Mouse (Mus musculus): ENCODE results near the gene Mrpl19. TPM values are rescaled to one million over a fixed set of nuclear protein-coding genes. Genes with fewer than 3 reads are reported as not detected.

The Mrpl19 gene
- polyA plus RNA-seq, 1 experiment = 14.2 TPM

GRCm38 (mm10) chr6:81957992-81958391 is 7.8 kb downstream of the Mrpl19 start:
- H3K27me3 ChIP-seq (ENCODE audit: control insufficient read depth, insufficient read depth, insufficient read length) = no peaks in the 10 kb centered on the region
- H3K4me2 ChIP-seq (ENCODE audit: low read depth) = no peak overlapping the region
- H3K79me2 ChIP-seq (ENCODE audit: control insufficient read depth, insufficient read depth) = no peaks in the 10 kb centered on the region
- H3K36me3 ChIP-seq (ENCODE audit: control insufficient read depth, insufficient read depth) = peaks cover 31% of the 10 kb centered on the region
- no peak for TF ChIP-seq CEBPB (IDR thresholded peaks at IDR 0.05; ENCODE audit: insufficient read depth, poor library complexity, severe bottlenecking)
- no peak for TF ChIP-seq MYOD1 (IDR thresholded peaks at IDR 0.05; ENCODE audit: control insufficient read depth in 1 of 3, insufficient read length in 2 of 3, low read depth in 2 of 3)
- no peak for TF ChIP-seq POLR2AphosphoS2 (IDR thresholded peaks at IDR 0.05; ENCODE audit: insufficient read length, low read depth)
- TF ChIP-seq REST (IDR thresholded peaks at IDR 0.05; ENCODE audit: insufficient read depth, insufficient read length) = no peak
- no peak for TF ChIP-seq E2F4 (IDR thresholded peaks at IDR 0.05; ENCODE audit: insufficient read depth)
- no peak for TF ChIP-seq MAX (IDR thresholded peaks at IDR 0.05; ENCODE audit: low read depth)
- no peak for TF ChIP-seq POLR2A (IDR thresholded peaks at IDR 0.05; ENCODE audit: insufficient read length, low read depth)
- TF ChIP-seq USF1 (IDR thresholded peaks at IDR 0.05; ENCODE audit: low read depth) = no peak
- TF ChIP-seq SRF (IDR thresholded peaks at IDR 0.05; ENCODE audit: control insufficient read depth, insufficient read length, low read depth) = no peak
- TF ChIP-seq MYOG (IDR thresholded peaks at IDR 0.05; ENCODE audit: control insufficient read depth in 1 of 3, insufficient read depth in 1 of 3, insufficient read length in 2 of 3, low read depth in 2 of 3) = no peak
- no peak for TF ChIP-seq TCF3 (IDR thresholded peaks at IDR 0.05; ENCODE audit: insufficient read length, low read depth)
- TF ChIP-seq TCF12 (IDR thresholded peaks at IDR 0.05; ENCODE audit: insufficient read depth, poor library complexity, severe bottlenecking) = no peak
- no peak overlapping the region for H3ac ChIP-seq (ENCODE audit: control insufficient read depth, insufficient read length)
- no peak overlapping the region for H3K4me3 ChIP-seq

GRCm38 (mm10) chr6:81956399-81956798 is 9.4 kb downstream of the Mrpl19 start:
- Histone ChIP-seq H3ac (ENCODE audit: control insufficient read depth, insufficient read length) (no peak overlapping the region), H3K4me3 (no peak overlapping the region), H3K4me2 (ENCODE audit: low read depth) (no peak overlapping the region), H3K27me3 (ENCODE audit: control insufficient read depth, insufficient read depth, insufficient read length) (no peaks in the 10 kb centered on the region), H3K79me2 (ENCODE audit: control insufficient read depth, insufficient read depth) (no peaks in the 10 kb centered on the region), H3K36me3 (ENCODE audit: control insufficient read depth, insufficient read depth) (peaks cover 26% of the 10 kb centered on the region)
- TF ChIP-seq MYOG (IDR thresholded peaks at IDR 0.05; ENCODE audit: control insufficient read depth in 1 of 3, insufficient read depth in 1 of 3, insufficient read length in 2 of 3, low read depth in 2 of 3) = no peak
- no peak for TF ChIP-seq REST (IDR thresholded peaks at IDR 0.05; ENCODE audit: insufficient read depth, insufficient read length)
- TF ChIP-seq USF1 (IDR thresholded peaks at IDR 0.05; ENCODE audit: low read depth) = no peak
- TF ChIP-seq MYOD1 (IDR thresholded peaks at IDR 0.05; ENCODE audit: control insufficient read depth in 1 of 3, insufficient read length in 2 of 3, low read depth in 2 of 3) = no peak
- no peak for TF ChIP-seq TCF3 (IDR thresholded peaks at IDR 0.05; ENCODE audit: insufficient read length, low read depth)
- no peak for TF ChIP-seq CEBPB (IDR thresholded peaks at IDR 0.05; ENCODE audit: insufficient read depth, poor library complexity, severe bottlenecking)
- TF ChIP-seq SRF (IDR thresholded peaks at IDR 0.05; ENCODE audit: control insufficient read depth, insufficient read length, low read depth) = no peak
- no peak for TF ChIP-seq TCF12 (IDR thresholded peaks at IDR 0.05; ENCODE audit: insufficient read depth, poor library complexity, severe bottlenecking)
- no peak for TF ChIP-seq MAX (IDR thresholded peaks at IDR 0.05; ENCODE audit: low read depth)
- TF ChIP-seq POLR2AphosphoS2 (IDR thresholded peaks at IDR 0.05; ENCODE audit: insufficient read length, low read depth) = no peak
- TF ChIP-seq E2F4 (IDR thresholded peaks at IDR 0.05; ENCODE audit: insufficient read depth) = no peak
- no peak for TF ChIP-seq POLR2A (IDR thresholded peaks at IDR 0.05; ENCODE audit: insufficient read length, low read depth)

DNA sequence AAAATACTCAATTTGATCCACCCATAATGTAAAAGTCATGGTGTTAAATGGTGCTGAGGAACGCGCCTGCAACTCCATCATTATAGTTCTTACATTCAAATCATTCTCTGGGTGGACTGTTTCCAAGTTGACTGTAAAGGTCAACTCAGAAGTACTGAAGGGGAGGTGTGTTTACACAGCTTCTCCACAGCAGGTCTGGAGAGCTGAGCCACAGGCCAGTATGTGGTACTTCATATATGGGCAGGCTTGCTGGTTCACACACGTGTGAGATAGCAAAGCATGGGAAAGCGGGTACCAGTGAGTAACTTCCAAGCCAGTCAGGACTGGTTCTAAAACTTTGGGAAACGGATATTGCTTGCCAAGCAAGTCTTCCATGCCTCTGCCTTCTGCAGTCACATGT is 10.6 kb downstream of the Mrpl19 start:
- no peak for TF ChIP-seq REST (IDR thresholded peaks at IDR 0.05; ENCODE audit: insufficient read depth, insufficient read length)
- TF ChIP-seq POLR2A (IDR thresholded peaks at IDR 0.05; ENCODE audit: insufficient read length, low read depth) = no peak
- no peak for TF ChIP-seq E2F4 (IDR thresholded peaks at IDR 0.05; ENCODE audit: insufficient read depth)
- no peak for TF ChIP-seq MAX (IDR thresholded peaks at IDR 0.05; ENCODE audit: low read depth)
- no peak overlapping the region for H3K4me3 ChIP-seq

GRCm38 (mm10) chr6:81946906-81947305 is 18.9 kb downstream of the Mrpl19 start:
- peaks cover 37% of the 10 kb centered on the region for H3K36me3 ChIP-seq (ENCODE audit: control insufficient read depth, insufficient read depth)
- no peaks in the 10 kb centered on the region for H3K27me3 ChIP-seq (ENCODE audit: control insufficient read depth, insufficient read depth, insufficient read length)
- no peak overlapping the region for H3K4me3 ChIP-seq
- no peak overlapping the region for H3ac ChIP-seq (ENCODE audit: control insufficient read depth, insufficient read length)
- no peaks in the 10 kb centered on the region for H3K79me2 ChIP-seq (ENCODE audit: control insufficient read depth, insufficient read depth)
- no peak overlapping the region for H3K4me2 ChIP-seq (ENCODE audit: low read depth)
- TF ChIP-seq MAX (IDR thresholded peaks at IDR 0.05; ENCODE audit: low read depth) = no peak
- no peak for TF ChIP-seq TCF3 (IDR thresholded peaks at IDR 0.05; ENCODE audit: insufficient read length, low read depth)
- TF ChIP-seq POLR2AphosphoS2 (IDR thresholded peaks at IDR 0.05; ENCODE audit: insufficient read length, low read depth) = no peak
- no peak for TF ChIP-seq MYOD1 (IDR thresholded peaks at IDR 0.05; ENCODE audit: control insufficient read depth in 1 of 3, insufficient read length in 2 of 3, low read depth in 2 of 3)
- no peak for TF ChIP-seq POLR2A (IDR thresholded peaks at IDR 0.05; ENCODE audit: insufficient read length, low read depth)
- no peak for TF ChIP-seq CEBPB (IDR thresholded peaks at IDR 0.05; ENCODE audit: insufficient read depth, poor library complexity, severe bottlenecking)
- no peak for TF ChIP-seq TCF12 (IDR thresholded peaks at IDR 0.05; ENCODE audit: insufficient read depth, poor library complexity, severe bottlenecking)
- no peak for TF ChIP-seq MYOG (IDR thresholded peaks at IDR 0.05; ENCODE audit: control insufficient read depth in 1 of 3, insufficient read depth in 1 of 3, insufficient read length in 2 of 3, low read depth in 2 of 3)
- TF ChIP-seq USF1 (IDR thresholded peaks at IDR 0.05; ENCODE audit: low read depth) = no peak
- TF ChIP-seq SRF (IDR thresholded peaks at IDR 0.05; ENCODE audit: control insufficient read depth, insufficient read length, low read depth) = no peak
- TF ChIP-seq E2F4 (IDR thresholded peaks at IDR 0.05; ENCODE audit: insufficient read depth) = no peak
- no peak for TF ChIP-seq REST (IDR thresholded peaks at IDR 0.05; ENCODE audit: insufficient read depth, insufficient read length)

More for the DNA sequence above, 10.6 kb downstream of the Mrpl19 start:
- peaks cover 17% of the 10 kb centered on the region for H3K36me3 ChIP-seq (ENCODE audit: control insufficient read depth, insufficient read depth)
- H3K27me3 ChIP-seq (ENCODE audit: control insufficient read depth, insufficient read depth, insufficient read length) = no peaks in the 10 kb centered on the region
- H3ac ChIP-seq (ENCODE audit: control insufficient read depth, insufficient read length) = no peak overlapping the region
- no peaks in the 10 kb centered on the region for H3K79me2 ChIP-seq (ENCODE audit: control insufficient read depth, insufficient read depth)
- H3K4me2 ChIP-seq (ENCODE audit: low read depth) = no peak overlapping the region

DNA sequence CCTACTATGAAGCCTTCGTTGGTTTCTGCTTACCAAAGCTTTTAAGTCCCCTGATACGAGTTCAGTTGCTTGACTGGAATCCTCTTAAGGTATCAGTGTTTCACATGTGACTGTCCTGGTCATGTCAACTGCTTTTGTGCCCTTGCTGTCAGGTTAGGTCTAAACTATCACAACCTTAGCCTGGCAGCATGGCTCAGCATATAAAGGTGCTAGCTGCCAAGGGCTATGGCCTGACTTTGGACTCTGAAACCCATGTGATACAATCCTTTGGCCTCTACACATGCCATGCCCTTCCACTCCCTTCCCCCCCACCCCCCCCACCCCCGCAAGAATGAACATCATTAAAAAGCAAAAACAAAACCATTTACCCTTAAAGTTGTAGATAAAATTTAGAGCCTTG is 21.3 kb downstream of the Mrpl19 start:
- Histone ChIP-seq H3K4me2 (ENCODE audit: low read depth) (no peak overlapping the region), H3K4me3 (no peak overlapping the region), H3K27me3 (ENCODE audit: control insufficient read depth, insufficient read depth, insufficient read length) (no peaks in the 10 kb centered on the region), H3K36me3 (ENCODE audit: control insufficient read depth, insufficient read depth) (peaks cover 50% of the 10 kb centered on the region), H3K79me2 (ENCODE audit: control insufficient read depth, insufficient read depth) (no peaks in the 10 kb centered on the region), H3ac (ENCODE audit: control insufficient read depth, insufficient read length) (no peak overlapping the region)
- TF ChIP-seq SRF (IDR thresholded peaks at IDR 0.05; ENCODE audit: control insufficient read depth, insufficient read length, low read depth) = no peak
- no peak for TF ChIP-seq USF1 (IDR thresholded peaks at IDR 0.05; ENCODE audit: low read depth)
- no peak for TF ChIP-seq MYOG (IDR thresholded peaks at IDR 0.05; ENCODE audit: control insufficient read depth in 1 of 3, insufficient read depth in 1 of 3, insufficient read length in 2 of 3, low read depth in 2 of 3)
- no peak for TF ChIP-seq E2F4 (IDR thresholded peaks at IDR 0.05; ENCODE audit: insufficient read depth)
- no peak for TF ChIP-seq TCF3 (IDR thresholded peaks at IDR 0.05; ENCODE audit: insufficient read length, low read depth)
- TF ChIP-seq CEBPB (IDR thresholded peaks at IDR 0.05; ENCODE audit: insufficient read depth, poor library complexity, severe bottlenecking) = no peak
- TF ChIP-seq MAX (IDR thresholded peaks at IDR 0.05; ENCODE audit: low read depth) = no peak
- TF ChIP-seq TCF12 (IDR thresholded peaks at IDR 0.05; ENCODE audit: insufficient read depth, poor library complexity, severe bottlenecking) = no peak
- no peak for TF ChIP-seq POLR2AphosphoS2 (IDR thresholded peaks at IDR 0.05; ENCODE audit: insufficient read length, low read depth)
- no peak for TF ChIP-seq POLR2A (IDR thresholded peaks at IDR 0.05; ENCODE audit: insufficient read length, low read depth)
- no peak for TF ChIP-seq REST (IDR thresholded peaks at IDR 0.05; ENCODE audit: insufficient read depth, insufficient read length)
- TF ChIP-seq MYOD1 (IDR thresholded peaks at IDR 0.05; ENCODE audit: control insufficient read depth in 1 of 3, insufficient read length in 2 of 3, low read depth in 2 of 3) = no peak

Measured in myocyte (in vitro differentiated cells).